Mouse (Mus musculus): Measurements from ENCODE around the gene Ccnd3.

DNA sequence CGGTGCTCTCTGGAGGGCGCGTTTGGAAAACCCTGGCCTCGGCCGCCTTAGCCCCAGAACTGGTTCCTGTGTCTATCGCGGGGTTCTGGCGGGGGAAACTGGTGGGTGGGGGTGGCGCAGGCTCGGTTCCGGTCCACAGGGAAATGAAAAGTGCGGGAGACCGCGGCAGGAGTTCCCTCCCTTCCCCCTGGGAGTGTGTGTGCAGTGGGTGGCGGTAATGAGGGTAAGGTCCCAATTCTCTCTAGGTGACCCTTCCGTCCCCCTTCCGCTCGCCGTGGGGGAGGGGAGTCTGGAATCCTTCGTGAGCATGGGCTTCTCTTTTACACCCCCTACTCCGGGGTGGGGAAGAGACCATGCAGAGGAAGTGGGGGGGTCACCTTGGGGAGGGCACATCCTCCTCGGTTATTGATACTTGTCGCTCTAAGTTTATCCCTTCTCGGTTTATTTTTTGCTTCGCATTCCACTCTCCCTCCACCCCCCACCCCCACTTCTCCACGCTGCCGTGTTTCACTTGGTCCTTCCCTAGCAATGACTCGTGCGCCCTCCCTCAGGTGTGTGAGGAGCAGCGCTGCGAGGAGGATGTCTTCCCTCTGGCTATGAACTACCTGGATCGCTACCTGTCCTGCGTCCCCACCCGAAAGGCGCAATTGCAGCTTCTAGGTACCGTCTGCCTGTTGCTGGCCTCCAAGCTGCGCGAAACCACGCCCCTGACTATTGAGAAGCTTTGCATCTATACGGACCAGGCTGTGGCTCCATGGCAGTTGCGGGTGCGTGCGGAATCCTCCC lies 89.5 kb downstream of the Ccnd3 start:
- peak; percentile 55; the same call in 1 of the 2 replicates for TF ChIP-seq POLR2A (IDR thresholded peaks at IDR 0.05; ENCODE audit: borderline replicate concordance, control insufficient read depth, low read depth, low read length)
- TF ChIP-seq CTCF (IDR thresholded peaks at IDR 0.05; ENCODE audit: control insufficient read depth, insufficient read depth, low read length), result peak; percentile 13; the same call in 1 of the 2 replicates

Data from bone marrow, adult 2 months (tissue).